Mouse (Mus musculus): ENCODE data around the gene Fam57a.

DNA sequence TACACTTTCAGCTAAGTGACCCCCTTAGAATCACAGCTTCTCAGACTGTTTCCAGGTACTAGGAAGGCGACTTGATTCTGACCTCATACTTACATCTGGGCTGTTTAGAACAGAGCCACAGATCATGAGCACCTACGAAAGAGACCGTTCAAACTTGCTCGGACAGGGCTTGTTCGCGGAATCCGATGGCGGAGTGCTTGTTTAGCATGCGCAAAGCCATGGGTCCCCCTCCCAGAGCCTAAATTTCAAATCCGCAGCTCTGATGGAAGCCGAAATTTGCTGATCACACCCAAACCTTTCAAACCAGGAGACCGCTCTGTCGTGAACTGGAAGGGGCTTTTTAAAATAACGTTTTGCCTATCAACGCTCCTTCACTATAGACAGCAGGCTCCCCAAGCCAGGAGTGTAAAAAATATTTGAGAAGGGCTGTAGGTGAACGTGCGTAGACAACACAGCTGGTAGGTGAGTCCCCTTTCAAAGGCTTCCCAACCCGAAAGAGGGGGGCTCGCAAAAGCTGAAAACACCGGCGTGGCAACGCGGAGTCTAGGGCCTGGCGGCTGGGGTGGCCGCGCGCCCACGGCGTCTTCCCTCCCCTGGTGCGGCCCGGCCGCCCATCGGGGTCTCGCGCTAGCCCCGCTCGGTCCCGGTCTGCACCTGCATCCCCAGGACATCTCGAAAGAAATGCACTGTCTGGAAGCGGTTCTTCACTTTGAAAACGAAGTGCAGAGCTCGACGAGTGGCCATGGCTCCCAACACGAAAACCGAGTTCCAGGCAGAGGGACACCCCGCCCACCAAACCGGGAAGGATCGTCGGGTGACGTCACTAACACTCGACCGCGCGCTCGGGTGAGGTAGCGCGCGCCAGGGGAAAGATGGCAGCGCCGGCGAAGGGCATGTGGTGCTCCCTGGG, 63.7 kb downstream of the Fam57a start, which contains the start of the genes Mrm3 and Glod4:
- no peak for TF ChIP-seq CTCF (IDR thresholded peaks at IDR 0.05; ENCODE audit: extremely low read depth, insufficient read depth, insufficient read length, insufficient replicate concordance)
- TF ChIP-seq POLR2A (IDR thresholded peaks at IDR 0.05; ENCODE audit: low read depth, low read length), result peak; percentile 15; the same call in 1 of the 2 replicates
